Mouse (Mus musculus) thymus, adult 2 months (tissue): ENCODE results near the gene Lyar.
A peak's percentile ranks its signal among the peaks of the same experiment; 100 is the strongest.

Source experiments
- CTCF ChIP-seq: fragments of 200-500 bp; IDR thresholded peaks from 2 replicates; pipeline ENCODE4 v1.5.1; 2012; ENCODE audit warnings: mild to moderate bottlenecking, control low read depth, low read length, moderate library complexity, borderline replicate concordance; ENCODE audit not compliant: control insufficient read depth, poor library complexity, insufficient read depth; ENCODE audit errors: extremely low read depth
- POLR2A ChIP-seq: fragments of 200-500 bp; IDR thresholded peaks from 2 replicates; pipeline ENCODE4 v1.6.1; 2012; ENCODE audit warnings: mild to moderate bottlenecking, low read length, control low read depth, moderate library complexity; ENCODE audit not compliant: control insufficient read depth, poor library complexity, insufficient read depth; ENCODE audit errors: extremely low read depth

DNA sequence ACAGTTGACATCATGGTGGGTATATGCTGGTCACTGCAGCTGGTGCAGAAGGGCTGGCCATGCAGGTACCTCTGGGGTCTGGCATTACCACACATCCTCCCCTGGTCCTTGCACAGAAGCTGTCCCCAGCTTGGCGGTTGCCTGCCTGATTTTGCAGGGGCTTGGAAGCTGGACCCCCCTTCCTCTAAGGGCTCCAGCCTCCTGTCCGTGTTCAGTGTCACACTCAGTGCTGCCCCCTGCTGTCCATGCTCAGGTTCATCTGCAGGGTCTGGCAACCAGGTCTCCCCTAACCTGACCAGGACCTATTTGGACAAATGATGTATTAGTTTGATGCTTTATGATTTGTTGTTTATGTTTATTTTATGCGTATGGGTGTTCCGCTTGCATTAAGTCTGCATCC is 15.2 kb downstream of the Lyar start:
- TF ChIP-seq CTCF (peak; percentile 84), POLR2A (no peak)
